Mouse (Mus musculus): ENCODE data around the gene Mpdu1. TPM values are rescaled to one million over a fixed set of nuclear protein-coding genes. Genes with fewer than 3 reads are reported as not detected.
A peak's percentile ranks its signal among the peaks of the same experiment; 100 is the strongest.

The Mpdu1 gene
- polyA plus RNA-seq, 1 experiment from 2014 or later, result 34.5 TPM

GRCm38 (mm10) chr11:69657462-69657881 lies 5.0 kb downstream of the Mpdu1 start:
- WGBS (ENCODE audit: insufficient replicate concordance), result 80% methylated on average over 15 of the region's 15 CpGs
- no peak overlapping the region for H3K9ac ChIP-seq (ENCODE audit: low read depth, low read length)
- H3K27me3 ChIP-seq (ENCODE audit: control insufficient read depth, insufficient read depth, low read depth, low read length), result no peaks in the 10 kb centered on the region
- H3K36me3 ChIP-seq (ENCODE audit: control insufficient read depth, insufficient read depth), result peaks cover 12% of the 10 kb centered on the region
- peaks cover 32% of the 10 kb centered on the region for H3K4me1 ChIP-seq (ENCODE audit: control insufficient read depth, low read depth, low read length)
- ATAC-seq (ENCODE audit: low read depth), result no peak
- H3K4me2 ChIP-seq (ENCODE audit: low read depth, low read length), result no peak overlapping the region
- H3K4me3 ChIP-seq (ENCODE audit: low read depth, low read length), result no peak overlapping the region
- H3K9me3 ChIP-seq (replicated peaks; ENCODE audit: control insufficient read depth, low read length), result no peaks in the 10 kb centered on the region
- no peak overlapping the region for H3K27ac ChIP-seq (ENCODE audit: low read length)

- Histone ChIP-seq H3K27ac (ENCODE audit: low read length) (no peak overlapping the region), H3K4me1 (ENCODE audit: control insufficient read depth, low read depth, low read length) (peaks cover 32% of the 10 kb centered on the region), H3K9ac (ENCODE audit: low read depth, low read length) (no peak overlapping the region), H3K9me3 (replicated peaks; ENCODE audit: control insufficient read depth, low read length) (no peaks in the 10 kb centered on the region), H3K27me3 (ENCODE audit: control insufficient read depth, insufficient read depth, low read depth, low read length) (no peaks in the 10 kb centered on the region), H3K4me2 (ENCODE audit: low read depth, low read length) (no peak overlapping the region), H3K36me3 (ENCODE audit: control insufficient read depth, insufficient read depth) (peaks cover 18% of the 10 kb centered on the region), H3K4me3 (ENCODE audit: low read depth, low read length) (no peak overlapping the region)
- WGBS (ENCODE audit: insufficient replicate concordance), result 52% methylated on average over 10 of the region's 10 CpGs
- 0 out of 2 replicates have a peak, but pooled peaks have one; percentile 32 for ATAC-seq (ENCODE audit: low read depth)
Observed at GRCm38 (mm10) chr11:69656617-69657461, 5.6 kb downstream of the Mpdu1 start.

- Histone ChIP-seq H3K27ac (ENCODE audit: low read length) (no peak overlapping the region), H3K27me3 (ENCODE audit: control insufficient read depth, insufficient read depth, low read depth, low read length) (no peaks in the 10 kb centered on the region), H3K9ac (ENCODE audit: low read depth, low read length) (no peak overlapping the region), H3K4me1 (ENCODE audit: control insufficient read depth, low read depth, low read length) (peaks cover 25% of the 10 kb centered on the region), H3K9me3 (replicated peaks; ENCODE audit: control insufficient read depth, low read length) (no peaks in the 10 kb centered on the region), H3K4me2 (ENCODE audit: low read depth, low read length) (no peak overlapping the region), H3K36me3 (ENCODE audit: control insufficient read depth, insufficient read depth) (peaks cover 24% of the 10 kb centered on the region), H3K4me3 (ENCODE audit: low read depth, low read length) (no peak overlapping the region)
- no peak for ATAC-seq (ENCODE audit: low read depth)
- 82% methylated on average over 5 of the region's 5 CpGs for WGBS (ENCODE audit: insufficient replicate concordance)
Observed at GRCm38 (mm10) chr11:69656065-69656455, 6.4 kb downstream of the Mpdu1 start.

- ATAC-seq (ENCODE audit: low read depth), result peak; percentile 60
- Histone ChIP-seq H3K9me3 (replicated peaks; ENCODE audit: control insufficient read depth, low read length) (no peaks in the 10 kb centered on the region), H3K27me3 (ENCODE audit: control insufficient read depth, insufficient read depth, low read depth, low read length) (no peaks in the 10 kb centered on the region), H3K27ac (ENCODE audit: low read length) (0 out of 2 replicates have a peak within 1 kb of the TSS, but pooled peaks have one; percentile 8), H3K9ac (ENCODE audit: low read depth, low read length) (no peak within 1 kb of the TSS), H3K4me1 (ENCODE audit: control insufficient read depth, low read depth, low read length) (peaks cover 21% of the 10 kb centered on the region), H3K4me2 (ENCODE audit: low read depth, low read length) (no peak within 1 kb of the TSS), H3K36me3 (ENCODE audit: control insufficient read depth, insufficient read depth) (peaks cover 30% of the 10 kb centered on the region), H3K4me3 (ENCODE audit: low read depth, low read length) (no peak within 1 kb of the TSS)
- 42% methylated on average over 34 of the region's 34 CpGs for WGBS (ENCODE audit: insufficient replicate concordance)
Observed at GRCm38 (mm10) chr11:69655264-69656064, 7.0 kb downstream of the Mpdu1 start, which contains the start of gene Sox15. Gene Sox15, plus strand, starts transcription at chr11:69655314.

- no peaks in the 10 kb centered on the region for H3K9me3 ChIP-seq (replicated peaks; ENCODE audit: control insufficient read depth, low read length)
- peaks cover 35% of the 10 kb centered on the region for H3K36me3 ChIP-seq (ENCODE audit: control insufficient read depth, insufficient read depth)
- WGBS (ENCODE audit: insufficient replicate concordance), result 37% methylated on average over 9 of the region's 9 CpGs
- H3K9ac ChIP-seq (ENCODE audit: low read depth, low read length), result no peak overlapping the region
- H3K27ac ChIP-seq (ENCODE audit: low read length), result 0 out of 2 replicates have a peak overlapping the region, but pooled peaks have one; percentile 8
- no peak overlapping the region for H3K4me2 ChIP-seq (ENCODE audit: low read depth, low read length)
- H3K4me1 ChIP-seq (ENCODE audit: control insufficient read depth, low read depth, low read length), result peaks cover 21% of the 10 kb centered on the region
- H3K4me3 ChIP-seq (ENCODE audit: low read depth, low read length), result no peak overlapping the region
- ATAC-seq (ENCODE audit: low read depth), result no peak
- no peaks in the 10 kb centered on the region for H3K27me3 ChIP-seq (ENCODE audit: control insufficient read depth, insufficient read depth, low read depth, low read length)
Observed at GRCm38 (mm10) chr11:69654760-69655159, 7.7 kb downstream of the Mpdu1 start.

GRCm38 (mm10) chr11:69653399-69653798 lies 9.0 kb downstream of the Mpdu1 start:
- no peak overlapping the region for H3K4me2 ChIP-seq (ENCODE audit: low read depth, low read length)
- H3K4me3 ChIP-seq (ENCODE audit: low read depth, low read length), result no peak overlapping the region
- H3K27ac ChIP-seq (ENCODE audit: low read length), result no peak overlapping the region
- H3K27me3 ChIP-seq (ENCODE audit: control insufficient read depth, insufficient read depth, low read depth, low read length), result no peaks in the 10 kb centered on the region
- H3K9ac ChIP-seq (ENCODE audit: low read depth, low read length), result no peak overlapping the region
- peaks cover 21% of the 10 kb centered on the region for H3K4me1 ChIP-seq (ENCODE audit: control insufficient read depth, low read depth, low read length)
- no peaks in the 10 kb centered on the region for H3K9me3 ChIP-seq (replicated peaks; ENCODE audit: control insufficient read depth, low read length)
- no peak for ATAC-seq (ENCODE audit: low read depth)
- peaks cover 42% of the 10 kb centered on the region for H3K36me3 ChIP-seq (ENCODE audit: control insufficient read depth, insufficient read depth)
- 76% methylated on average over 5 of the region's 5 CpGs for WGBS (ENCODE audit: insufficient replicate concordance)

GRCm38 (mm10) chr11:69645860-69646259 lies 16.6 kb downstream of the Mpdu1 start:
- no peak overlapping the region for H3K4me2 ChIP-seq (ENCODE audit: low read depth, low read length)
- H3K36me3 ChIP-seq (ENCODE audit: control insufficient read depth, insufficient read depth), result peaks cover 71% of the 10 kb centered on the region
- ATAC-seq (ENCODE audit: low read depth), result peak; percentile 70
- H3K9me3 ChIP-seq (replicated peaks; ENCODE audit: control insufficient read depth, low read length), result no peaks in the 10 kb centered on the region
- no peak overlapping the region for H3K4me3 ChIP-seq (ENCODE audit: low read depth, low read length)
- WGBS (ENCODE audit: insufficient replicate concordance), result 74% methylated on average over 5 of the region's 5 CpGs
- no peak overlapping the region for H3K27ac ChIP-seq (ENCODE audit: low read length)
- H3K4me1 ChIP-seq (ENCODE audit: control insufficient read depth, low read depth, low read length), result no peaks in the 10 kb centered on the region
- H3K9ac ChIP-seq (ENCODE audit: low read depth, low read length), result no peak overlapping the region
- H3K27me3 ChIP-seq (ENCODE audit: control insufficient read depth, insufficient read depth, low read depth, low read length), result no peaks in the 10 kb centered on the region

GRCm38 (mm10) chr11:69635471-69635870 lies 27.0 kb downstream of the Mpdu1 start:
- no peaks in the 10 kb centered on the region for H3K9me3 ChIP-seq (replicated peaks; ENCODE audit: control insufficient read depth, low read length)
- peaks cover 5% of the 10 kb centered on the region for H3K36me3 ChIP-seq (ENCODE audit: control insufficient read depth, insufficient read depth)
- H3K27ac ChIP-seq (ENCODE audit: low read length), result no peak overlapping the region
- 77% methylated on average over 3 of the region's 3 CpGs for WGBS (ENCODE audit: insufficient replicate concordance)
- no peak overlapping the region for H3K4me3 ChIP-seq (ENCODE audit: low read depth, low read length)
- ATAC-seq (ENCODE audit: low read depth), result no peak
- no peak overlapping the region for H3K9ac ChIP-seq (ENCODE audit: low read depth, low read length)
- no peak overlapping the region for H3K4me2 ChIP-seq (ENCODE audit: low read depth, low read length)
- H3K4me1 ChIP-seq (ENCODE audit: control insufficient read depth, low read depth, low read length), result peaks cover 27% of the 10 kb centered on the region
- no peaks in the 10 kb centered on the region for H3K27me3 ChIP-seq (ENCODE audit: control insufficient read depth, insufficient read depth, low read depth, low read length)
